Mouse (Mus musculus) lung, embryonic 16.5 days (tissue): Measurements from ENCODE around the gene Fto. TPM values are rescaled to one million over a fixed set of nuclear protein-coding genes. Genes with fewer than 3 reads are reported as not detected.

Source experiments
- ATAC-seq: fragments of 200-750 bp; cut with Nextera tagmentation; 2 replicates; pipeline ENCODE4 v1.8.0; 2017; ENCODE audit warnings: low read depth, mild to moderate bottlenecking, moderate library complexity
- H3K27ac ChIP-seq: fragments of 300-500 bp; sonication (generic); 2 replicates; pipeline ENCODE4 v1.5.1; 2014; ENCODE audit warnings: mild to moderate bottlenecking, control low read depth, low read length
- H3K27me3 ChIP-seq: fragments of 300-500 bp; sonication (generic); 2 replicates; pipeline ENCODE4 v1.6.1; 2014; ENCODE audit warnings: low read depth, low read length, mixed read lengths; ENCODE audit not compliant: control insufficient read depth, insufficient read depth
- H3K36me3 ChIP-seq: fragments of 300-500 bp; sonication (generic); 2 replicates; pipeline ENCODE4 v1.6.1; 2014; ENCODE audit warnings: low read length; ENCODE audit not compliant: control insufficient read depth, insufficient read depth
- H3K4me1 ChIP-seq: fragments of 300-500 bp; sonication (generic); replicated peaks from 2 replicates; pipeline ENCODE4 v1.6.1; 2014; ENCODE audit warnings: low read length, mixed read lengths; ENCODE audit not compliant: control insufficient read depth, insufficient read depth
- H3K4me2 ChIP-seq: fragments of 300-500 bp; sonication (generic); 2 replicates; pipeline ENCODE4 v1.6.1; 2014; ENCODE audit warnings: low read depth, low read length, control low read depth
- H3K4me3 ChIP-seq: fragments of 300-500 bp; sonication (generic); 2 replicates; pipeline ENCODE4 v1.5.1; 2014; ENCODE audit warnings: mild to moderate bottlenecking, low read length, control low read depth
- H3K9ac ChIP-seq: fragments of 300-500 bp; sonication (generic); 2 replicates; pipeline ENCODE4 v1.6.1; 2014; ENCODE audit warnings: low read length, control low read depth
- H3K9me3 ChIP-seq: fragments of 300-500 bp; sonication (generic); 2 replicates; pipeline ENCODE4 v1.6.1; 2016; ENCODE audit warnings: low read length; ENCODE audit not compliant: control insufficient read depth
- WGBS: fragments of 180-500 bp; shearing (Covaris S2); extraction: QIAGEN DNeasy Blood & Tissue Kit; methylation state at CpG from one replicate; pipeline ENCODE4 v1.1.7; 2014; 5-methylcytosine and 5-hydroxymethylcytosine counted together
- polyA plus RNA-seq: library from polyadenylated mRNA; unstranded; fragments of >200 nt; fragmentation: Nextera tagmentation; extraction: Ambion mirVana; gene quantifications from 2 replicates; pipeline ENCODE4 v1.2.1, GENCODE M21; 2015

Gene Fto
- polyA plus RNA-seq, 1 experiment from 2014 or later: 97.2 TPM

DNA sequence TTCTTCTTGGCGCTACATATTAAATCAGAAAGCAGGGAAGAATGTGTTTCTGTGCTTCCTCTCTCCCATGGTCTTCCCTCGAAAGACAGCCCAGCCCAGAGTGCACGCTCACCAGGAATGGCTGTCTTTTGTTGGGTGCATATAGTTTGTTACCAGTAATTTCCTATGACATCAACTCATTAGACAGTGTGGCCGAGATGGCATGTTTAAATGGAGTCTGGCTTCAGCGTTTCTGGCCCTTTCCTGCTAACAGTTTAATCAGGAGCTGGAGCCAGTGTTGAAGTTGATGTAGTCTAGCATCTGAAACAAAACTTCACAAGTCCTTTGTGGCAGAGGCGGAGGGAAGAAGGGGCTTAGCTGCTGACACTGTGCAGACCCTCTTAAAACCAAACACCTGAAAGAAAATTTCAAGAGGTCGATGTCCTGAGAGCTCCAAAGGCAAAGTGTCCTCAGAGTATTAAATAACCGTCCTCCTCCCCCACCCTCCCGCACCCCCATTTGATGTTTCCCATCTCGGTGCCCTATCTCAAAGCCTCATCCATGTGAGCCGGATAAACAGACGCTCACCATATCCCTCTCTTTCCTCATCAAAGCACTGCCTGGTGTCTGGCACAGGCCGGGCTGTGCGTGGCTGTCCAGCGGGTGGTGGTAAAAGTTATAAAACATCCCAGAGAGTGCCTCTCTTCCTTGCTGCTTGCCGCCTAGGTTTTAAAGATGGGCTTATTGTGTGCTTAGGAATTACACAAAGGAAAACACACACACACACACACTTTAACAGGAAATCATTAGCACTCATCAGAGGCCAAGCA, 210.9 kb downstream of the Fto start:
- H3K27me3 ChIP-seq: no peaks in the 10 kb centered on the region
- H3K36me3 ChIP-seq: no peaks in the 10 kb centered on the region
- H3K27ac ChIP-seq: no peak overlapping the region
- no peak overlapping the region for H3K4me2 ChIP-seq
- peaks cover 30% of the 10 kb centered on the region for H3K4me1 ChIP-seq
- H3K4me3 ChIP-seq: no peak overlapping the region
- H3K9me3 ChIP-seq: no peaks in the 10 kb centered on the region
- no peak overlapping the region for H3K9ac ChIP-seq
- 51% methylated on average over 16 of the region's 16 CpGs for WGBS
- ATAC-seq: no peak

GRCm38 (mm10) chr8:91524865-91525250, 211.5 kb downstream of the Fto start:
- ATAC-seq: no peak
- Histone ChIP-seq H3K27ac (no peak overlapping the region), H3K36me3 (no peaks in the 10 kb centered on the region), H3K9me3 (no peaks in the 10 kb centered on the region), H3K4me3 (no peak overlapping the region), H3K9ac (no peak overlapping the region), H3K4me2 (no peak overlapping the region), H3K27me3 (no peaks in the 10 kb centered on the region), H3K4me1 (peaks cover 33% of the 10 kb centered on the region)
- WGBS: 36% methylated on average over 4 of the region's 4 CpGs

DNA sequence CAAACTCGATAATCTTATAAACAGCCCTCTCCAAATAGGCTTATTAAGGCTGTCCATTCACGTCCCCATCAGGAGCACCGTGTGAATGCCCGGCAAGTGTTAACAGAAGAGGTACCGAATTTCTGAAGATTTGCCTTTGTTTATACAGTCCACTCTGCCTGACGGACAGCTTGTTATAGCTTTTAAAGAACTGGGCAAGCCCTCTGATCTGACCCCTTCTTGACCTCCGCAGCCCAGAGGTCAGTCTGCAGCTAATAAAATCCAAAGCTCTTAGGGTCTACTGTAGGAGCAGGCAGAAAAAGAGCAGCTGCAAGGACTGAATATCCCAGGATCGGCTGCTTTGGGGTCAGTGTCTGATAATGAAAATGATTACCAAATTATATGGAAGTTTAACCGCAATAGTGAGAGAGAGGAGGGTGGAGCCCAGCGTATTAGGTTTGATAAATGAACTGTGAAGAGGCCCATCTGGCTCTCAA, 212.1 kb downstream of the Fto start:
- Histone ChIP-seq H3K9me3 (no peaks in the 10 kb centered on the region), H3K9ac (no peak overlapping the region), H3K4me1 (peaks cover 33% of the 10 kb centered on the region), H3K4me3 (no peak overlapping the region), H3K27me3 (no peaks in the 10 kb centered on the region), H3K27ac (no peak overlapping the region), H3K4me2 (no peak overlapping the region), H3K36me3 (no peaks in the 10 kb centered on the region)
- peak; percentile 26; the same call in 1 of the 2 replicates for ATAC-seq
- whole genome bisulfite sequencing: 22% methylated on average over 10 of the region's 10 CpGs

- no peak overlapping the region for H3K27ac ChIP-seq
- ATAC-seq: no peak
- H3K4me1 ChIP-seq: peaks cover 29% of the 10 kb centered on the region
- no peaks in the 10 kb centered on the region for H3K9me3 ChIP-seq
- WGBS: 33% methylated on average over 2 of the region's 2 CpGs
- H3K4me3 ChIP-seq: no peak overlapping the region
- no peaks in the 10 kb centered on the region for H3K36me3 ChIP-seq
- no peak overlapping the region for H3K4me2 ChIP-seq
- no peak overlapping the region for H3K9ac ChIP-seq
- no peaks in the 10 kb centered on the region for H3K27me3 ChIP-seq
Measured at GRCm38 (mm10) chr8:91528967-91529366, 215.6 kb downstream of the Fto start.

GRCm38 (mm10) chr8:91529699-91530098, 216.4 kb downstream of the Fto start:
- no peak for ATAC-seq
- H3K4me1 ChIP-seq: peaks cover 25% of the 10 kb centered on the region
- H3K4me3 ChIP-seq: no peak overlapping the region
- H3K9ac ChIP-seq: no peak overlapping the region
- H3K27me3 ChIP-seq: no peaks in the 10 kb centered on the region
- no peak overlapping the region for H3K27ac ChIP-seq
- no peak overlapping the region for H3K4me2 ChIP-seq
- H3K36me3 ChIP-seq: no peaks in the 10 kb centered on the region
- WGBS: 67% methylated on average over 5 of the region's 5 CpGs
- H3K9me3 ChIP-seq: no peaks in the 10 kb centered on the region

DNA sequence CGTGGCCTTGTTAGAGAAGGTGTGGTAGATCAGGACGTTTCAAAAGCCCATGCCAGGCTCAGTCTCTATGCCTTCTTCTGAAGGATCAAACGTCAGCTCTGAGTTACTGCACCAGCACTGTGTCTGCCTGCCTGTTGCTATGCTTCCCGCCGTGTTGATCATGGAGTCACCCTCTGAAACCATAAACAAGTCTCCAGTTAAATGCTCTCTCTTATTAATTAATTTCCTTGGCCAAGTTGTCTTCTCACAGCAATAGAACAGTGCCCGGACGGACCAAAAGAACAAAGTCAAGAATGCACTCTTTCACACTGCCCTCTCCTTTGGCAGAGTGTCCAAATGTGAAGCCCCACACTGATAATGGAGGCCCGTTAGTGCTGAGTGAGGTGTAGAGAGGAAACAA, 217.3 kb downstream of the Fto start:
- 78% methylated on average over 8 of the region's 8 CpGs for WGBS
- no peaks in the 10 kb centered on the region for H3K9me3 ChIP-seq
- ATAC-seq: no peak
- H3K4me3 ChIP-seq: no peak overlapping the region
- H3K36me3 ChIP-seq: no peaks in the 10 kb centered on the region
- H3K27me3 ChIP-seq: no peaks in the 10 kb centered on the region
- no peak overlapping the region for H3K27ac ChIP-seq
- H3K4me1 ChIP-seq: peaks cover 16% of the 10 kb centered on the region
- H3K9ac ChIP-seq: no peak overlapping the region
- H3K4me2 ChIP-seq: no peak overlapping the region

DNA sequence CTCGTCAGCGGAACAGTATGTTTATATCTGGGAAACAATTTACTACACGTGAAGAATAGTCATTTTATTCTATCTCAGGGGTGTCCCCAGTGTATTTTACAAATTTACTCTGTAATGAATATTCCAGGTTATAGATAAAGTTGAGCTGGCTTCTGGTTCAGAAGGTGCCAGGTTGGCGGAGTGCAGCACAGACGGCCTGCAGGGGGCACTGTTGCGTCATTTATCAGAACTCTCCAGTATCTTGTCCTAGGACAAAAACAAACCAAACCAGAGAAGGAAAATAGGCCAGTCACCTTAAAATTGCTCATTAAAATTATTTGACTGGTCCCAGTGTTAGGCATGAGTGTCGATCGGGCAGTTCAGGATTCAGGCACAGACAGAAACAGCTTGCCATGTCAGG, 218.6 kb downstream of the Fto start:
- no peak overlapping the region for H3K9ac ChIP-seq
- WGBS: 22% methylated on average over 8 of the region's 8 CpGs
- ATAC-seq: peak; percentile 43
- H3K4me3 ChIP-seq: no peak overlapping the region
- H3K4me2 ChIP-seq: no peak overlapping the region
- H3K36me3 ChIP-seq: no peaks in the 10 kb centered on the region
- H3K9me3 ChIP-seq: no peaks in the 10 kb centered on the region
- peaks cover 14% of the 10 kb centered on the region for H3K4me1 ChIP-seq
- H3K27me3 ChIP-seq: no peaks in the 10 kb centered on the region
- no peak overlapping the region for H3K27ac ChIP-seq

GRCm38 (mm10) chr8:91532671-91533436, 219.5 kb downstream of the Fto start:
- WGBS: 76% methylated on average over 18 of the region's 18 CpGs
- no peak for ATAC-seq
- Histone ChIP-seq H3K36me3 (no peaks in the 10 kb centered on the region), H3K4me2 (no peak overlapping the region), H3K27ac (no peak overlapping the region), H3K4me1 (peaks cover 19% of the 10 kb centered on the region), H3K4me3 (no peak overlapping the region), H3K9ac (no peak overlapping the region), H3K27me3 (no peaks in the 10 kb centered on the region), H3K9me3 (no peaks in the 10 kb centered on the region)

DNA sequence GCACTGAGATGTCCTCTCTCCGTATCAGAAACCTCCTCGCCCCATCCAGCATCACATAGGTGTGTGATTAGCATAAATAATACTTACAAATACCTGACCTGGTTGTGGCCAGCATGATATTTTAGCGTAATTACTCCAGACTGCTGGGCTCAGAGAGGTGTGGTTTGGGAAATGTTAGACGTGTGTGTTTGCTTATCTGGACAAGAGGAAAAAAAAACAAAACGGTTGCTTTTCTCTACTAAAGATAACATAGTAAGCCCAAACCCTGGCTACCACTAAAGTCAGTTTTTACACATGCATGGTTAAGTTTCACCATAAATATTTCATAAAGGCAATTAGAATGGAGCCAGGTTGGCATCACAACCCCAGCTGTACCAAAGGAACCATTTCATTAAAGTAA, 221.4 kb downstream of the Fto start:
- no peak overlapping the region for H3K4me3 ChIP-seq
- 73% methylated on average over 5 of the region's 5 CpGs for WGBS
- H3K4me1 ChIP-seq: peaks cover 20% of the 10 kb centered on the region
- ATAC-seq: no peak
- H3K36me3 ChIP-seq: no peaks in the 10 kb centered on the region
- no peak overlapping the region for H3K27ac ChIP-seq
- H3K9me3 ChIP-seq: no peaks in the 10 kb centered on the region
- no peaks in the 10 kb centered on the region for H3K27me3 ChIP-seq
- H3K4me2 ChIP-seq: no peak overlapping the region
- no peak overlapping the region for H3K9ac ChIP-seq
